Mouse (Mus musculus) spleen, adult 2 months (tissue): Measurements from ENCODE around the gene Clec4f.

Experiments
- CTCF ChIP-seq: fragments of 200-500 bp; IDR thresholded peaks from 2 replicates; pipeline ENCODE4 v1.5.1; 2011; ENCODE audit warnings: mild to moderate bottlenecking, inconsistent platforms; ENCODE audit not compliant: insufficient read depth, insufficient read length, insufficient replicate concordance; ENCODE audit errors: extremely low read depth
- POLR2A ChIP-seq: fragments of 200-500 bp; IDR thresholded peaks from 2 replicates; pipeline ENCODE4 v1.6.1; 2011; ENCODE audit warnings: low read depth, low read length, inconsistent platforms

GRCm38 (mm10) chr6:83704294-83704693 lies 48.3 kb upstream of the Clec4f start:
- no peak for TF ChIP-seq POLR2A
- TF ChIP-seq CTCF = no peak
